Mouse (Mus musculus): ENCODE results near the gene Tmem185b. TPM values are rescaled to one million over a fixed set of nuclear protein-coding genes. Genes with fewer than 3 reads are reported as not detected.

The Tmem185b gene
- total and polyA plus RNA-seq, 3 experiments, result 14.8 to 15.8 (median 15.1) TPM

DNA sequence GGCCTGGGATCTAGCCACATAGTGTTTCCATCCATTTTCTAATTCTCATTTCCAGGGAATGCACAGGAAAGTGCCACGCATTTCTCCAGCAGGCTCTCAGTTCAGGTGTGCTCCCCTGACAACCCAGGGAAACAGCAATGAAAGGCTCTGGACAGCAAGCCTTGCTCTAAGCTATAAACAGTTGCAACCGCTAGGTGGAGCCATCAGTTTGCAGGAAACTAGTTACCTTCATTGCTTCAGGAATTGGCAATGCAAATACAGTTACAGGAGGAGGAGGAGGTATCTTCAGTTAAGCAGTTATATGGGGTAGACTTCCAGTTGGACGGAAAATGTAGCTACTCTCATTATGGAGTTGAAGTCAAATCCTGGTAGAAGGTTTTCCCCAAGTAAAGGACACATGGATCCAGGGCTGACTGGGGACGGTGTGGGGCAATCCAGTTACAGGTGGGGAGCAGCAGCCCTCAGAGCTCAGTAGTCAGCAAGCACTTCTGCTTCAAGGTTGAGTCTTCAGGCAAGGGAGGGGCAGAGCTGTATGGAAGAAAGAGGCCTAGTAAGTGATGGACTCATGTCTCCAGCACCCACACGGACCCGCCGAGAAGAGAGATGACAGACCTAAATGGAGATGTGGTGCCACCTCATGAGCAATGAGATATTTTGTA lies 22.8 kb downstream of the Tmem185b start:
- intact Hi-C loops (cut with DNase I), result loop anchor here (1.0 to 5.0 kb wide), 5 partner anchors 90 to 464 kb away; no protein-coding TSS in a partner anchor
- H3K27me3 ChIP-seq (ENCODE audit: control insufficient read depth, insufficient read depth, low read length), result no peaks in the 10 kb centered on the region
- no peaks in the 10 kb centered on the region for H3K4me1 ChIP-seq (ENCODE audit: control insufficient read depth, insufficient read depth, low read length)
- no peak overlapping the region for H3K4me3 ChIP-seq
- 68% methylated on average over 7 of the region's 7 CpGs for WGBS
- H3K9ac ChIP-seq (ENCODE audit: low read depth, low read length), result no peak overlapping the region
- H3K79me2 ChIP-seq (replicated peaks; ENCODE audit: control insufficient read depth, insufficient read depth, low read length), result no peaks in the 10 kb centered on the region
- DNase-seq, result peak; percentile 58 to 79
- H3K36me3 ChIP-seq (ENCODE audit: control insufficient read depth, insufficient read depth, low read length), result no peaks in the 10 kb centered on the region
- H3K27ac ChIP-seq, result no peak overlapping the region
- TF ChIP-seq EP300 (IDR thresholded peaks at IDR 0.05; ENCODE audit: insufficient read depth, low read depth, low read length) (0 out of 2 replicates have a peak, but pooled peaks have one; percentile 64), CTCF (IDR thresholded peaks at IDR 0.05) (peak; percentile 97), POLR2A (IDR thresholded peaks at IDR 0.05; ENCODE audit: insufficient read depth, low read depth, low read length) (no peak)

DNA sequence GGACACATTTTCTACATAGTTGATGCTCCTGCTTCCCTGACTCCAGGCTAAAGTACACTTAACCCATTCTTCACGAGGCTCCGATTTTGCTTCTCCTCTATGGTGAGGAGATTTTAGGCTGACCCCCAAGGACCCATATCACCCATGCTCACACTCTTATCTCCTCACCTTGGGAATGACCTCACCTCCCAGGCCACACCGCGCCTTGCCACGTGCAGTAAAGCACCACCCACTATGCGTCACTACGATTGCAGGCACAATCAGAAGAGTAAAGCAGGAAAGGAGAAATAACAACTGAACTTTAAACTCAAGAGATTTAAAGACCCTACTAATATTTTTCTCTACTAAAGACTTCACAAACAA lies 23.3 kb downstream of the Tmem185b start:
- Histone ChIP-seq H3K4me1 (ENCODE audit: control insufficient read depth, insufficient read depth, low read length) (no peaks in the 10 kb centered on the region), H3K36me3 (ENCODE audit: control insufficient read depth, insufficient read depth, low read length) (no peaks in the 10 kb centered on the region), H3K27ac (no peak overlapping the region), H3K4me3 (no peak overlapping the region), H3K9ac (ENCODE audit: low read depth, low read length) (no peak overlapping the region), H3K27me3 (ENCODE audit: control insufficient read depth, insufficient read depth, low read length) (no peaks in the 10 kb centered on the region), H3K79me2 (replicated peaks; ENCODE audit: control insufficient read depth, insufficient read depth, low read length) (no peaks in the 10 kb centered on the region)
- DNase-seq, result no peak
- 83% methylated on average over 7 of the region's 7 CpGs for WGBS
- intact Hi-C loops (cut with DNase I), result loop anchor here (2.0 to 5.0 kb wide), 4 partner anchors 91 to 463 kb away; no protein-coding TSS in a partner anchor
- TF ChIP-seq EP300 (IDR thresholded peaks at IDR 0.05; ENCODE audit: insufficient read depth, low read depth, low read length), result no peak
- no peak for TF ChIP-seq CTCF (IDR thresholded peaks at IDR 0.05)
- TF ChIP-seq POLR2A (IDR thresholded peaks at IDR 0.05; ENCODE audit: insufficient read depth, low read depth, low read length), result no peak

DNA sequence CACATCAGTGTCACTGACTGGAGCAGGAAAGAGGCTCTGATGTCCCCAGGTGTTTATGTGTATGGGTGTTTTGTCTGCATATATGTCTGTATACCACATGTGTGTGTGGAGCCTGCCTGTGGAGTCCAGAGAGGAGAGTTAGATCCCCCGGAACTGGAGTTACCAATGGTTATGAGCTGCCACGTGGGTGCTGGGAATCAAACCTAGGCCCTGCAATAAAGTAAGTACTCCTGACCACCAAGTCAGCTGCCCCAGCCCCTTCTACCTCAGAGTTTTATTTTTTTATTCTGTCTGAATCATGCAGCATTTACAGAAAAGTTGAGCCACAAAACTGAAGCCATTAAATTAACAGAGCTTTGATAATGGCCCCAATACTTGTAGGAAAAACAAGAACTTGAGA lies 24.1 kb downstream of the Tmem185b start:
- Histone ChIP-seq H3K9ac (ENCODE audit: low read depth, low read length) (no peak overlapping the region), H3K4me3 (no peak overlapping the region), H3K36me3 (ENCODE audit: control insufficient read depth, insufficient read depth, low read length) (no peaks in the 10 kb centered on the region), H3K27me3 (ENCODE audit: control insufficient read depth, insufficient read depth, low read length) (no peaks in the 10 kb centered on the region), H3K4me1 (ENCODE audit: control insufficient read depth, insufficient read depth, low read length) (no peaks in the 10 kb centered on the region), H3K27ac (no peak overlapping the region), H3K79me2 (replicated peaks; ENCODE audit: control insufficient read depth, insufficient read depth, low read length) (no peaks in the 10 kb centered on the region)
- DNase-seq, result no peak
- intact Hi-C loops (cut with DNase I), result loop anchor here (5.0 kb wide), 1 partner anchor 42 kb away; no protein-coding TSS in a partner anchor
- TF ChIP-seq EP300 (IDR thresholded peaks at IDR 0.05; ENCODE audit: insufficient read depth, low read depth, low read length) (no peak), POLR2A (IDR thresholded peaks at IDR 0.05; ENCODE audit: insufficient read depth, low read depth, low read length) (no peak), CTCF (IDR thresholded peaks at IDR 0.05) (no peak)
- 100% methylated on average over 2 of the region's 2 CpGs for WGBS

DNA sequence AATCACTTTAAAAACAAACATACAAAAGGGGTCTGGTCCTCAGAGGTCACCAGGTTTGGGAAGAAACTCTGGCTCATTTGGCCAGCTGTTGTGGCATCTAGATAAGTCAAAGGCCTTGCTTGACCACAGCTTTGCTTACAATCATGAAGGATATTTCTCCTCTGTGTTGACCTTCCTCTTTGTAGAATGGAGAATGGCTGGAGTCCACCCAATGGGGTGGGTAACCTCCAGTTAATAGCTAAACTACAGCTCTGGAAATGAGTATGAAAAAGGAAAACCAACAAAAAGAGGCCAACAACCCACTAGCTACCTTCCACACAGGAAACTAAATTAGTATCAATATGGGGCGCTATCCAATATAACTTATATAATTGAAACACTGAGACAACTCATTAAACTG lies 25.7 kb downstream of the Tmem185b start:
- Histone ChIP-seq H3K79me2 (replicated peaks; ENCODE audit: control insufficient read depth, insufficient read depth, low read length) (no peaks in the 10 kb centered on the region), H3K36me3 (ENCODE audit: control insufficient read depth, insufficient read depth, low read length) (no peaks in the 10 kb centered on the region), H3K4me3 (no peak overlapping the region), H3K27ac (no peak overlapping the region), H3K27me3 (ENCODE audit: control insufficient read depth, insufficient read depth, low read length) (no peaks in the 10 kb centered on the region), H3K4me1 (ENCODE audit: control insufficient read depth, insufficient read depth, low read length) (peaks cover 2% of the 10 kb centered on the region; the same call in 1 of the 2 replicates), H3K9ac (ENCODE audit: low read depth, low read length) (no peak overlapping the region)
- intact Hi-C loops (cut with DNase I), result loop anchor here (5.0 kb wide), 1 partner anchor 41 kb away; no protein-coding TSS in a partner anchor
- no peak for TF ChIP-seq CTCF (IDR thresholded peaks at IDR 0.05)
- no peak for TF ChIP-seq POLR2A (IDR thresholded peaks at IDR 0.05; ENCODE audit: insufficient read depth, low read depth, low read length)
- no peak for TF ChIP-seq EP300 (IDR thresholded peaks at IDR 0.05; ENCODE audit: insufficient read depth, low read depth, low read length)
- no peak for DNase-seq
- WGBS, result 93% methylated on average over 1 of the region's 1 CpGs

DNA sequence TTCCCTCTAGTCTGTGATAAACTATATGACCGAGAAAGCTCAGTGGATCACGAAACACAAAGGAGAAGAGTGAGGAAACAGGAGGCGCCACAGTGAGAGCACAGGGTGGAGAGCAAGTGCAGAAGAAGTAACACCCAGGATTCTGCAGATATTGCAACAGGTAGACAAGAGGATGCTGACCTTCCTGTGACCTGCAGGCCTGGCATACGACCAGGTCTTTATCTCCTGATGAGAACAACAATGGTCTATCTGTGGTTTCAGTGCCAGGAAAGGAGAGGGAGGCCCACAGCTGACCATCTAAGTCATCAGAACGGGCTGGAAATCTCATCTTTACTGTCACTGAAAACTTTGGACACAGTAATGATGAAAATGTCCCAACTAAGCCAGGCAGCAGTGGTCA lies 29.7 kb downstream of the Tmem185b start:
- Histone ChIP-seq H3K36me3 (ENCODE audit: control insufficient read depth, insufficient read depth, low read length) (no peaks in the 10 kb centered on the region), H3K27ac (no peak overlapping the region), H3K9ac (ENCODE audit: low read depth, low read length) (no peak overlapping the region), H3K4me1 (ENCODE audit: control insufficient read depth, insufficient read depth, low read length) (peaks cover 2% of the 10 kb centered on the region; the same call in 1 of the 2 replicates), H3K79me2 (replicated peaks; ENCODE audit: control insufficient read depth, insufficient read depth, low read length) (no peaks in the 10 kb centered on the region), H3K4me3 (no peak overlapping the region), H3K27me3 (ENCODE audit: control insufficient read depth, insufficient read depth, low read length) (no peaks in the 10 kb centered on the region)
- 37% methylated on average over 5 of the region's 5 CpGs for WGBS
- TF ChIP-seq CTCF (IDR thresholded peaks at IDR 0.05) (no peak), EP300 (IDR thresholded peaks at IDR 0.05; ENCODE audit: insufficient read depth, low read depth, low read length) (peak; percentile 31; the same call in 1 of the 2 replicates)
- intact Hi-C loops (cut with DNase I), result no loop called here
- peak; percentile 36 to 41 for DNase-seq

DNA sequence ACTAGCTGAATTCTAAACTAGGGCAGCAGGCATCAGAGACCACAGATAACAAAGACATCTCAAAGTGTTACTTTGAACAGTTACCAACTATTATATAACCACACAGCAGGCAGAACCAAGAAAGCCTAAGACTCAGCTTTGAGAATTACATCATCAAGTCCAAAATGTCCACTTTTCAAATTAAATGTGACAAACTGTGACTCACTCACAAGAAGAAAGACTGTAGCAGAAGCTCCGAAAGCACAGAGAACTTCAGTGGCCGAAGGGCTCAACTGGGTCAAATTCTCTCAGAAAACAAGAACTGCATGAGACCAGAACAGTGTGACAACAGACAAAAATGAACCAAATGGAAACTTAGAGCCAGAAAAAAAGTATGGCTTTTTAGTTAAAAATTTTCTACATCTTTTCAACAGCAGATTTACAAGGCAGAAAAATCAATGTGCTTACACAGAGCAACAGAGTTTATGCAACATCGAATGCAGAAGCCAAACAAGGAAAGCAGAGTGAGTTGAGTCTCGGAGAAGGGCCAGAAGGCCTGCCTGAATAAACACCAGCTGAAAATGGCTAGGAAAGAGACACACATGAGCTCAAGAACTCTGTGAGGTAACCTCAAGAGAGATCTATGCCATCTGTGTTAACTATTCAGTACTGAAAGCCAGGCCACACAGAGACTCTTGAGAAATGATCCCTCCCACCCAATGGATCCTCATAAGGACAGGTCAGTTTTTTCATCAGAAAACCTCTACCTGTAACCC lies 31.9 kb downstream of the Tmem185b start:
- Histone ChIP-seq H3K4me1 (ENCODE audit: control insufficient read depth, insufficient read depth, low read length) (peaks cover 2% of the 10 kb centered on the region; the same call in 1 of the 2 replicates), H3K9ac (ENCODE audit: low read depth, low read length) (no peak overlapping the region), H3K27me3 (ENCODE audit: control insufficient read depth, insufficient read depth, low read length) (no peaks in the 10 kb centered on the region), H3K79me2 (replicated peaks; ENCODE audit: control insufficient read depth, insufficient read depth, low read length) (no peaks in the 10 kb centered on the region), H3K4me3 (no peak overlapping the region), H3K27ac (peak overlapping the region; percentile 48), H3K36me3 (ENCODE audit: control insufficient read depth, insufficient read depth, low read length) (no peaks in the 10 kb centered on the region)
- TF ChIP-seq EP300 (IDR thresholded peaks at IDR 0.05; ENCODE audit: insufficient read depth, low read depth, low read length) (no peak), POLR2A (IDR thresholded peaks at IDR 0.05; ENCODE audit: insufficient read depth, low read depth, low read length) (no peak), CTCF (IDR thresholded peaks at IDR 0.05) (no peak)
- intact Hi-C loops (cut with DNase I), result no loop called here
- WGBS, result 78% methylated on average over 4 of the region's 4 CpGs
- no peak for DNase-seq

Data from heart, adult 2 months (tissue).